Mouse (Mus musculus) cortical plate, adult 2 months (tissue): Measurements from ENCODE around the gene Dxo. TPM values are rescaled to one million over a fixed set of nuclear protein-coding genes. Genes with fewer than 3 reads are reported as not detected.

Experiments
- H3K27ac ChIP-seq: fragments of 200-500 bp; 2 replicates; pipeline ENCODE4 v1.5.1; 2012; ENCODE audit warnings: low read length, control low read depth, inconsistent platforms; ENCODE audit not compliant: insufficient read depth
- H3K4me1 ChIP-seq: fragments of 200-500 bp; 2 replicates; pipeline ENCODE4 v1.6.1; 2011; ENCODE audit warnings: low read length; ENCODE audit not compliant: control insufficient read depth, insufficient read depth
- H3K4me3 ChIP-seq: fragments of 200-500 bp; 2 replicates; pipeline ENCODE4 v1.5.1; 2011; ENCODE audit warnings: mild to moderate bottlenecking, low read length, control low read depth; ENCODE audit not compliant: insufficient read depth
- CTCF ChIP-seq: fragments of 200-500 bp; IDR thresholded peaks from 2 replicates; pipeline ENCODE4 v1.5.1; 2011; ENCODE audit warnings: mild to moderate bottlenecking, control low read depth, low read length; ENCODE audit not compliant: insufficient read depth; ENCODE audit errors: extremely low read depth
- POLR2A ChIP-seq: fragments of 200-500 bp; IDR thresholded peaks from 2 replicates; pipeline ENCODE4 v1.6.1; 2011; ENCODE audit warnings: mild to moderate bottlenecking, low read length, control low read depth; ENCODE audit not compliant: insufficient read depth; ENCODE audit errors: extremely low read depth
- polyA plus RNA-seq: library from polyadenylated mRNA; depleted of rRNA; stranded (reverse); fragments of >200 nt; gene quantifications from 2 replicates; pipeline ENCODE4 v1.2.3, GENCODE M21; 2012; rRNA removed

Dxo gene
- polyA plus RNA-seq, 1 experiment, result 55.5 TPM

DNA sequence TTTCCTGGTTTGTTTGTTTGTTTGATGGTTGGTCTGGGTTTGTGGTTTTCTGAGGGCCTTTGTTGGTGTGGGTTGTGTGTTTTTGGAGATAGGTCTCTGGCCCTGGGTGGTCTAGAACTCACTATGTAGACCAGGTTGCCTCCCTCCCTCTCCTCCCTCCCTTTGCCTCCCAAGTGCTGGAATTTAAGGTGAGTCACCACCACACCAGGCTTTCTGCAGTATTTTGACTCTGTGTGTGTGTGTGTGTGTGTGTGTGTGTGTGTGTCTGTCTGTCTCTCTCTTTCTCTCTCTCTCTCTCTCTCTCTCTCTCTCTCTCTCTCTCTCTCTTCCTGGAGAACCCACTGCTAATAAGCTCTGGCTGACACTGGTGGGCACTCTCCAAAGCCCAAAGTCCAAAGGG lies 44.3 kb downstream of the Dxo start:
- H3K27ac ChIP-seq, result no peak overlapping the region
- H3K4me3 ChIP-seq, result no peak overlapping the region
- TF ChIP-seq CTCF (no peak), POLR2A (no peak)
- no peaks in the 10 kb centered on the region for H3K4me1 ChIP-seq

DNA sequence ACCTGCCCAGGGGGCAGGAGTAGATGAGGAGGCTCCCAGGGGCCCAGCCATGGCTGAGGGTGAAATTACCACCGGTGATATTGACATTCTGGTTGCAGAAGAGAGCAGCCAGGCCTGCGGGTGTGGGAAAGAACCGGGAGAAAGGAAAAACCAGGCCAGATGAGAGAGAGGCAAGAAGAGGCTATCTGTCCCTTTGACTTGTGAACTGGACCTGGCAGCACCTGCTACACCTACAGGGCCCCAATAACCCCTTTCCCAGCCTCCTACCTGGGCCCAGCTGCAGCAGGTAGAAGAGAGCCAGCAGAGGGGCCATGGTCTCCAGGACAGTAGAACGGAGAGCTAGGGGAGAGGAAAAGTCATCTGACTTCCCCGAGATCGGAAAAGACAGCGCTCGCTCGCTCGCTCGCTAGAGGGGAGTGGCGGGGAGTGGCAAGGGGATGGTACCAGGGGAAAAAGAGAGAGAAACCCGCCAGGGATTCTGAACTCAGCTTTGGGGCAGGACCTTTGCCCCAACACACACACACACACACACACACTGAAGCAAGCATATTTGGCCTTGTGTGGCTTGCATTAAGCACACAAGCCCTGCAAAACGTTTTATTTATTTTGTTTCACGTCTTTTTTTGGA lies 45.0 kb downstream of the Dxo start, which contains the start of gene Gm20547:
Gm20547 (minus strand) TSS at position 360 of the 628 bp plus-strand sequence.
- no peak within 1 kb of the TSS for H3K27ac ChIP-seq
- no peak for TF ChIP-seq CTCF
- TF ChIP-seq POLR2A, result no peak
- H3K4me1 ChIP-seq, result no peaks in the 10 kb centered on the region
- H3K4me3 ChIP-seq, result no peak within 1 kb of the TSS

GRCm38 (mm10) chr17:34883332-34883731 lies 46.5 kb downstream of the Dxo start:
- no peaks in the 10 kb centered on the region for H3K4me1 ChIP-seq
- H3K27ac ChIP-seq, result no peak overlapping the region
- TF ChIP-seq CTCF (no peak), POLR2A (no peak)
- no peak overlapping the region for H3K4me3 ChIP-seq

- H3K4me3 ChIP-seq, result no peak overlapping the region
- H3K4me1 ChIP-seq, result no peaks in the 10 kb centered on the region
- TF ChIP-seq POLR2A (no peak), CTCF (no peak)
- no peak overlapping the region for H3K27ac ChIP-seq
Measured at GRCm38 (mm10) chr17:34884704-34885103, 47.9 kb downstream of the Dxo start.

- Histone ChIP-seq H3K4me1 (no peaks in the 10 kb centered on the region), H3K27ac (no peak overlapping the region), H3K4me3 (no peak overlapping the region)
- TF ChIP-seq CTCF (no peak), POLR2A (no peak)
Measured at GRCm38 (mm10) chr17:34885615-34886014, 48.8 kb downstream of the Dxo start.

- TF ChIP-seq POLR2A, result no peak
- TF ChIP-seq CTCF, result no peak
Measured at GRCm38 (mm10) chr17:34887942-34888341, 51.1 kb downstream of the Dxo start.

More at GRCm38 (mm10) chr17:34887942-34888341, 51.1 kb downstream of the Dxo start:
- Histone ChIP-seq H3K27ac (no peak overlapping the region), H3K4me3 (no peak overlapping the region), H3K4me1 (no peaks in the 10 kb centered on the region)

Other genes with a start within 250 kb of the Dxo start
- gene Gpsm3, start 247.2 kb upstream of the Dxo start, polyA plus RNA-seq, result 2.9 and 3.5 TPM in 2 replicates
- 66.2 and 72.6 TPM in 2 replicates for gene Pbx2, start 245.8 kb upstream of the Dxo start, polyA plus RNA-seq
- 1.5 and 1.6 TPM in 2 replicates for gene Ager, start 239.2 kb upstream of the Dxo start, polyA plus RNA-seq
- gene Rnf5, start 233.3 kb upstream of the Dxo start, polyA plus RNA-seq, result 125 and 130 TPM in 2 replicates
- gene Agpat1, start 232.8 kb upstream of the Dxo start, polyA plus RNA-seq, result 225 and 236 TPM in 2 replicates
- gene Egfl8, start 221.0 kb upstream of the Dxo start, polyA plus RNA-seq, result 5.3 and 6.1 TPM in 2 replicates
- gene Ppt2, start 208.5 kb upstream of the Dxo start, polyA plus RNA-seq, result 31.1 and 32.7 TPM in 2 replicates
- 160 and 165 TPM in 2 replicates for gene Prrt1, start 207.5 kb upstream of the Dxo start, polyA plus RNA-seq
- 7.8 and 8.7 TPM in 2 replicates for gene Fkbpl, start 192.3 kb upstream of the Dxo start, polyA plus RNA-seq
- 59.6 and 64.1 TPM in 2 replicates for gene Atf6b, start 189.9 kb upstream of the Dxo start, polyA plus RNA-seq
- gene Tnxb, start 166.5 kb upstream of the Dxo start, polyA plus RNA-seq, result 2.2 and 2.6 TPM in 2 replicates
- 10.7 and 14.8 TPM in 2 replicates for gene C4b, start 93.1 kb upstream of the Dxo start, polyA plus RNA-seq
- gene Cyp21a1, start 32.5 kb upstream of the Dxo start, polyA plus RNA-seq, result not detected in 2 replicates
- gene Stk19, start 74 bp upstream of the Dxo start, polyA plus RNA-seq, result 80.0 and 80.7 TPM in 2 replicates
- gene Skiv2l, start 13.2 kb downstream of the Dxo start, polyA plus RNA-seq, result 74.0 and 81.2 TPM in 2 replicates
- 56.3 and 65.8 TPM in 2 replicates for gene Nelfe, start 13.4 kb downstream of the Dxo start, polyA plus RNA-seq
- gene Cfb, start 25.5 kb downstream of the Dxo start, polyA plus RNA-seq, result 0.08 and 0.32 TPM in 2 replicates
- gene Zbtb12, start 42.5 kb downstream of the Dxo start, polyA plus RNA-seq, result 4.8 and 4.9 TPM in 2 replicates
- 0.04 and 0.13 TPM in 2 replicates for gene Gm20547, start 45.0 kb downstream of the Dxo start, polyA plus RNA-seq
- 3.2 and 3.4 TPM in 2 replicates for gene C2, start 61.2 kb downstream of the Dxo start, polyA plus RNA-seq
- gene Ehmt2, start 61.5 kb downstream of the Dxo start, polyA plus RNA-seq, result 247 and 264 TPM in 2 replicates
- 0.46 and 0.49 TPM in 2 replicates for gene Slc44a4, start 77.4 kb downstream of the Dxo start, polyA plus RNA-seq
- gene Neu1, start 94.2 kb downstream of the Dxo start, polyA plus RNA-seq, result 49.4 and 50.5 TPM in 2 replicates
- 8.4 and 11.6 TPM in 2 replicates for gene Hspa1b, start 122.2 kb downstream of the Dxo start, polyA plus RNA-seq
- gene Gm20481, start 132.9 kb downstream of the Dxo start, polyA plus RNA-seq, result not detected in 2 replicates
- 12.0 and 14.0 TPM in 2 replicates for gene Hspa1a, start 135.1 kb downstream of the Dxo start, polyA plus RNA-seq
- 0.50 and 0.59 TPM in 2 replicates for gene Hspa1l, start 135.7 kb downstream of the Dxo start, polyA plus RNA-seq
- gene Lsm2, start 144.8 kb downstream of the Dxo start, polyA plus RNA-seq, result 36.9 and 37.2 TPM in 2 replicates
- 43.7 and 46.6 TPM in 2 replicates for gene Vars, start 164.0 kb downstream of the Dxo start, polyA plus RNA-seq
- gene Vwa7, start 179.6 kb downstream of the Dxo start, polyA plus RNA-seq, result 0.29 and 0.36 TPM in 2 replicates
- gene Sapcd1, start 191.0 kb downstream of the Dxo start, polyA plus RNA-seq, result 0.94 and 0.96 TPM in 2 replicates
- 0.58 and 0.72 TPM in 2 replicates for gene Msh5, start 209.7 kb downstream of the Dxo start, polyA plus RNA-seq
- gene Clic1, start 212.9 kb downstream of the Dxo start, polyA plus RNA-seq, result 18.4 and 18.7 TPM in 2 replicates
- 25.1 and 26.8 TPM in 2 replicates for gene Ddah2, start 222.0 kb downstream of the Dxo start, polyA plus RNA-seq
- gene Ly6g6c, start 228.4 kb downstream of the Dxo start, polyA plus RNA-seq, result not detected in 2 replicates
- not detected in 2 replicates for gene Mpig6b, start 229.2 kb downstream of the Dxo start, polyA plus RNA-seq
- 4.8 and 5.5 TPM in 2 replicates for gene Ly6g6e, start 239.9 kb downstream of the Dxo start, polyA plus RNA-seq
- gene Ly6g6d, start 241.0 kb downstream of the Dxo start, polyA plus RNA-seq, result 1.8 and 3.6 TPM in 2 replicates
- 0.44 and 1.1 TPM in 2 replicates for gene Ly6g6f, start 248.6 kb downstream of the Dxo start, polyA plus RNA-seq